Mouse (Mus musculus) midbrain, embryonic 14.5 days (tissue): ENCODE measurements around the gene Polr1d. TPM values are rescaled to one million over a fixed set of nuclear protein-coding genes. Genes with fewer than 3 reads are reported as not detected.

ENCODE experiments used
- ATAC-seq: fragments of 200-750 bp; cut with Nextera tagmentation; 2 replicates; pipeline ENCODE4 v1.8.0; 2017; ENCODE audit warnings: moderate number of reproducible peaks, moderate library complexity; ENCODE audit not compliant: low FRiP score, low TSS enrichment
- DNase-seq: peaks from one replicate; pipeline ENCODE4 v3.0.0-alpha.2; 2015
- H3K27ac ChIP-seq: fragments of 300-500 bp; sonication (generic); replicated peaks from 2 replicates; pipeline ENCODE4 v1.5.1; 2014; ENCODE audit warnings: mild to moderate bottlenecking, low read depth, low read length, moderate library complexity
- H3K27me3 ChIP-seq: fragments of 300-500 bp; sonication (generic); 2 replicates; pipeline ENCODE4 v1.6.1; 2014; ENCODE audit warnings: low read length, control low read depth, mixed read lengths; ENCODE audit not compliant: control insufficient read depth, insufficient read depth
- H3K36me3 ChIP-seq: fragments of 300-500 bp; sonication (generic); 2 replicates; pipeline ENCODE4 v1.6.1; 2014; ENCODE audit warnings: low read length, control low read depth; ENCODE audit not compliant: control insufficient read depth, insufficient read depth
- H3K4me1 ChIP-seq: fragments of 300-500 bp; sonication (generic); 2 replicates; pipeline ENCODE4 v1.6.1; 2014; ENCODE audit warnings: mild to moderate bottlenecking, antibody characterized with exemption, low read length, control low read depth; ENCODE audit not compliant: control insufficient read depth, insufficient read depth
- H3K4me2 ChIP-seq: fragments of 300-500 bp; sonication (generic); 2 replicates; pipeline ENCODE4 v1.6.1; 2014; ENCODE audit warnings: mild to moderate bottlenecking, low read length, moderate library complexity
- H3K4me3 ChIP-seq: fragments of 300-500 bp; sonication (generic); replicated peaks from 2 replicates; pipeline ENCODE4 v1.5.1; 2014; ENCODE audit warnings: low read depth, low read length
- H3K9ac ChIP-seq: fragments of 300-500 bp; sonication (generic); replicated peaks from 2 replicates; pipeline ENCODE4 v1.6.1; 2014; ENCODE audit warnings: mild to moderate bottlenecking, low read length, moderate library complexity
- H3K9me3 ChIP-seq: fragments of 300-500 bp; sonication (generic); 2 replicates; pipeline ENCODE4 v1.6.1; 2016; ENCODE audit warnings: low read length, control low read depth, mixed read lengths; ENCODE audit not compliant: control insufficient read depth
- WGBS: fragments of 180-500 bp; shearing (Covaris S2); extraction: QIAGEN DNeasy Blood & Tissue Kit; methylation state at CpG from one replicate; pipeline ENCODE4 v1.1.7; 2014; 5-methylcytosine and 5-hydroxymethylcytosine counted together
- polyA plus RNA-seq: library from polyadenylated mRNA; unstranded; fragments of >200 nt; fragmentation: Nextera tagmentation; extraction: Ambion mirVana; gene quantifications from 2 replicates; pipeline ENCODE4 v1.2.1, GENCODE M21; 2014

Gene Polr1d
- polyA plus RNA-seq, 1 experiment from 2014 or later: 102 TPM

GRCm38 (mm10) chr5:147114738-147115137 is 37.9 kb downstream of the Polr1d start:
- Histone ChIP-seq H3K4me2 (no peak overlapping the region), H3K9me3 (no peaks in the 10 kb centered on the region), H3K4me3 (no peak overlapping the region), H3K27me3 (no peaks in the 10 kb centered on the region), H3K36me3 (peaks cover 13% of the 10 kb centered on the region), H3K4me1 (no peaks in the 10 kb centered on the region), H3K27ac (no peak overlapping the region), H3K9ac (no peak overlapping the region)
- DNase-seq (no peak), ATAC-seq (no peak)
- 66% methylated on average over 7 of the region's 7 CpGs for WGBS

DNA sequence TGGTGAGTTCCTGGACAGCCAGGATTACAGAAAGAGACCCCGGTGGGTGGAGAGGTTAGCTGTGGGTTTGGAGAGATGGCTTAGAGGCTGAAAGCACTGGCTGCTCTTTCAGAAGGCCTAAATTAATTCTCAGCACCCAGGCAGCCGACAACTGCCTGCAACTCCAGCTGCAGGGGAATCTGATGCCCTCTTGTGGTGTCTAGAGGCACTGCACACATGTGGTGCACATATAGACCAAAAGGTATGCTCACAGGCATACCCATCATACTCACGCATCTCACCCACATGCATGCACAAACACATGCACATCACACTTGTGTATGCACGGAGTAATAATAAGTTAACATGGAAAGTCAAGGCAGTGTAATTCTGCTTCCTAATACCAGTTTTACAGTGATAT is 38.8 kb downstream of the Polr1d start:
- Histone ChIP-seq H3K27ac (no peak overlapping the region), H3K27me3 (no peaks in the 10 kb centered on the region), H3K9me3 (no peaks in the 10 kb centered on the region), H3K4me2 (no peak overlapping the region), H3K4me1 (no peaks in the 10 kb centered on the region), H3K4me3 (no peak overlapping the region), H3K9ac (no peak overlapping the region), H3K36me3 (peaks cover 13% of the 10 kb centered on the region)
- ATAC-seq (no peak), DNase-seq (no peak)
- 94% methylated on average over 4 of the region's 4 CpGs for WGBS

DNA sequence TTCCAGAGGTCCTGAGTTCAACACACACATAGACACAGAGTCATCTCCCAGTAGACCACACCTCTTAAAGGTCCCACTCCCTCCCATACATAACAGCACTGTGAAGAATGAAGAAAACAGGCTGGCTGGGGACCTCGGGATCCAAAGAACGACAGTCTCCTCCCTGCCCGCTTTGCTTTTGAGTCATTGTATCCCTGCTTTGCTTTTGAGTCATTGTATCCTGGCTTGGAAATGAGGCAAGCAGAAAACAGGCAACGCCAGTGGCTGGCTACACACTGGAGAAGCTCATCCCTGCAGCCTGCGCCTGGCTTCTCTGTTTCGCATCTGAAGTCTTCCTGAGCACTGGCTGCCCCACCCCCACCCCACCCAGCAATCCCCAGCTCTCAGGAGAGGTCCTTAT is 40.2 kb downstream of the Polr1d start:
- H3K4me1 ChIP-seq: no peaks in the 10 kb centered on the region
- 25% methylated on average over 6 of the region's 6 CpGs for WGBS
- ATAC-seq: no peak
- H3K9ac ChIP-seq: no peak overlapping the region
- no peaks in the 10 kb centered on the region for H3K9me3 ChIP-seq
- H3K4me3 ChIP-seq: no peak overlapping the region
- no peak overlapping the region for H3K4me2 ChIP-seq
- peaks cover 4% of the 10 kb centered on the region for H3K36me3 ChIP-seq
- H3K27me3 ChIP-seq: no peaks in the 10 kb centered on the region
- DNase-seq: no peak
- no peak overlapping the region for H3K27ac ChIP-seq

GRCm38 (mm10) chr5:147121146-147121545 is 44.3 kb downstream of the Polr1d start:
- H3K9me3 ChIP-seq: no peaks in the 10 kb centered on the region
- no peak overlapping the region for H3K9ac ChIP-seq
- DNase-seq (no peak), ATAC-seq (no peak)
- H3K27ac ChIP-seq: no peak overlapping the region
- no peaks in the 10 kb centered on the region for H3K36me3 ChIP-seq
- no peaks in the 10 kb centered on the region for H3K4me1 ChIP-seq
- H3K4me2 ChIP-seq: no peak overlapping the region
- no peaks in the 10 kb centered on the region for H3K27me3 ChIP-seq
- no peak overlapping the region for H3K4me3 ChIP-seq
- WGBS: 89% methylated on average over 4 of the region's 4 CpGs

DNA sequence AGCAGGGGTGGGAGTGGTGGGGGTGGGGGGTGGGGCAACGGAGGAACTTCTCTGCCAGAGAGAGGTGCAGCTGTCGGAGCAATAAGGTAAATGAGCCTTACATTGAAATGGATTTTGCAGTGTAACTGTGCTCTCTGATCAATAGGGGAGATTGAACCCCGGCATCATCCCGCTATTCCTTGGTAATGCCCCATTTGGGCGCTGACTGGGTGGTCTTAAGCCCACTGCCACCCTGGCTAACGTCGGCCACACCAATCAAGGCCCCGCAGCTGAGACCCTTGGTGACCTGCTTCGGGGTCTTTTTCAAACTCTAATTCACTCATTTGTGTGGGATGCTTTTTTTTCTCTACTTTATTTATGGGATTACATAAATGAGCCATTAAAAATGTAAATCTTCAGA is 47.9 kb downstream of the Polr1d start:
- no peaks in the 10 kb centered on the region for H3K4me1 ChIP-seq
- H3K4me2 ChIP-seq: no peak overlapping the region
- DNase-seq (no peak), ATAC-seq (no peak)
- H3K9me3 ChIP-seq: no peaks in the 10 kb centered on the region
- no peaks in the 10 kb centered on the region for H3K36me3 ChIP-seq
- 44% methylated on average over 9 of the region's 9 CpGs for WGBS
- H3K27me3 ChIP-seq: no peaks in the 10 kb centered on the region
- H3K27ac ChIP-seq: no peak overlapping the region
- H3K9ac ChIP-seq: no peak overlapping the region
- H3K4me3 ChIP-seq: no peak overlapping the region

- Histone ChIP-seq H3K27ac (no peak overlapping the region), H3K4me3 (no peak overlapping the region), H3K36me3 (no peaks in the 10 kb centered on the region), H3K4me2 (no peak overlapping the region), H3K4me1 (no peaks in the 10 kb centered on the region), H3K27me3 (no peaks in the 10 kb centered on the region), H3K9ac (no peak overlapping the region), H3K9me3 (no peaks in the 10 kb centered on the region)
- WGBS: 86% methylated on average over 13 of the region's 13 CpGs
- ATAC-seq (no peak), DNase-seq (no peak)
These were observed 48.8 kb downstream of the Polr1d start for GRCm38 (mm10) chr5:147125542-147126185.

DNA sequence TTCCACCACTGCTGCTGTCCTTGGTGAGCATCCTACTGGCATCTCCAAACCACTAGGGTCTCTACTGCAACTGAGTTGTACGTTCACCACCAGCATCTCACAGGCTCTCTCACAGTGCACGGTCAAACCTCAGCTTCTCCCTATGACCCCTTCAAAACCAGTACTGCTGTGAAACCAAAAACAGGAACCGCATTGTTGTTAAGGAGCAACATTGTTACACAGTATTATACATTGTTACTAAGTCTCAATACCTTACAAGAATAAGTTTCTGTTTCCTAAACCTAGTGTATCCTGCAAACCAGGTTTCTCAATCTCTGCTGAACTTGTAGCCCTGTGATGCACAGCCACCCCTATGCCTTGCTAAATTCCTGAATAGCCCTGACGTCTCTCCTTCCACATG is 51.0 kb downstream of the Polr1d start:
- no peak for DNase-seq
- no peak overlapping the region for H3K27ac ChIP-seq
- WGBS: 88% methylated on average over 4 of the region's 4 CpGs
- no peak for ATAC-seq
- H3K36me3 ChIP-seq: no peaks in the 10 kb centered on the region
- H3K4me3 ChIP-seq: no peak overlapping the region
- H3K9ac ChIP-seq: no peak overlapping the region
- no peaks in the 10 kb centered on the region for H3K4me1 ChIP-seq
- H3K4me2 ChIP-seq: no peak overlapping the region
- no peaks in the 10 kb centered on the region for H3K27me3 ChIP-seq
- no peaks in the 10 kb centered on the region for H3K9me3 ChIP-seq

GRCm38 (mm10) chr5:147129484-147129883 is 52.6 kb downstream of the Polr1d start:
- H3K9me3 ChIP-seq: no peaks in the 10 kb centered on the region
- no peak for ATAC-seq
- H3K4me1 ChIP-seq: peaks cover 5% of the 10 kb centered on the region; the same call in 1 of the 2 replicates
- no peak overlapping the region for H3K4me3 ChIP-seq
- no peak for DNase-seq
- H3K36me3 ChIP-seq: no peaks in the 10 kb centered on the region
- no peak overlapping the region for H3K27ac ChIP-seq
- WGBS: 86% methylated on average over 2 of the region's 2 CpGs
- H3K4me2 ChIP-seq: no peak overlapping the region
- no peaks in the 10 kb centered on the region for H3K27me3 ChIP-seq
- no peak overlapping the region for H3K9ac ChIP-seq

DNA sequence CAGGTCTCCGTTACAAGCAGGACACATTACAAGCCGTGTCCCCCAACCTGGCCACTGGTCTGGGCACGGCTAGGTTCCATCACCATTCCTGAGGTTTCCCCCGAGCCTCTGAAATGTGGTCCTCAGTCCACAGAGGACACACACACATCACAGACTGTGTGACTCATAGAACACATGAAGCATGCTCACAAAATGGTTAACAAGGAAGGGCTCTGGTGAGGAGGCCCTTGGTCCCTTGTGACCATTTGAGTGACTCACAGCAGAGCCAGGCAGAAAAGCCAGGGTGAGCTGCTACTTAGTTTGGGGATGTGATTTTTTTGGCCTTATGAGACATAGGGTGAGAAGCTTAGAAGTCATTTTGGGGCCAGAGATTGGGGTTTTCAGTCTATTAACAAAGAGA is 55.1 kb downstream of the Polr1d start:
- Histone ChIP-seq H3K27ac (no peak overlapping the region), H3K4me2 (no peak overlapping the region)
- WGBS: 97% methylated on average over 4 of the region's 4 CpGs

More for the DNA sequence above, 55.1 kb downstream of the Polr1d start:
- H3K9me3 ChIP-seq: no peaks in the 10 kb centered on the region
- ATAC-seq: no peak
- H3K27me3 ChIP-seq: peaks cover 12% of the 10 kb centered on the region; the same call in 1 of the 2 replicates
- no peak for DNase-seq
- H3K36me3 ChIP-seq: no peaks in the 10 kb centered on the region
- H3K4me1 ChIP-seq: peaks cover 10% of the 10 kb centered on the region; the same call in 1 of the 2 replicates
- H3K4me3 ChIP-seq: no peak overlapping the region
- no peak overlapping the region for H3K9ac ChIP-seq
